Mouse (Mus musculus) urinary bladder, postnatal 10 days (tissue): ENCODE data around the gene Amigo2.

Source experiments
- DNase-seq: peaks from one replicate; pipeline ENCODE4 v3.0.0; 2022; ENCODE audit warnings: low spot score

The Amigo2 gene

DNA sequence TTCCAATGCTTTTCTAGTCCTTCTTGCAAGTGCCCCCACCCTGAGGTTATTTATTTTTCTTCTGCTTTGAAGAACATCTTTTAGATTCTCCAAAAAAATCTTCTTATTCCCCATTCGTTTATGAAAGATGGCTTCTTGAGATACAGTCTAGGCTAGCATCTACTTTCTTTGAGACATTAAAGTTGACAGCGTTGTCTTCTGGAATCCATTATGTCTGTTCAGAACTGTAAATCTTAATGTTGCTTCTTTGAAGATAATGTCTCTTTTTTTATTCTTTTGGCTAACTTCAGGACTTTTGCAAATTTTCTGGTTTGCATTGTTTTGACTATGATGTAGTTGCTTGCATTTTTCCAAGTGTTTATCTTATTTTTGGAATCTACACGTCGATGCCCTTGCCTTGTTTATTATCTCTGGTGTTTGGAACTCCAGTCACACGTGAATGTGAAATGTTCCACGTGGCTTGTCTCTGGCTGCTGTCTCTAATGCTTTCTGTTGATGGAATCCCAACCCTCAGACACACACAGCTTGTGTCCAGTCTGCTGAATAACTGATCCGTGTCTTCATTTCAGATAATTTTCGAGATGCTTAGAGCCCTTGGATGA is 20.1 kb upstream of the Amigo2 start:
- DNase-seq: no peak

DNA sequence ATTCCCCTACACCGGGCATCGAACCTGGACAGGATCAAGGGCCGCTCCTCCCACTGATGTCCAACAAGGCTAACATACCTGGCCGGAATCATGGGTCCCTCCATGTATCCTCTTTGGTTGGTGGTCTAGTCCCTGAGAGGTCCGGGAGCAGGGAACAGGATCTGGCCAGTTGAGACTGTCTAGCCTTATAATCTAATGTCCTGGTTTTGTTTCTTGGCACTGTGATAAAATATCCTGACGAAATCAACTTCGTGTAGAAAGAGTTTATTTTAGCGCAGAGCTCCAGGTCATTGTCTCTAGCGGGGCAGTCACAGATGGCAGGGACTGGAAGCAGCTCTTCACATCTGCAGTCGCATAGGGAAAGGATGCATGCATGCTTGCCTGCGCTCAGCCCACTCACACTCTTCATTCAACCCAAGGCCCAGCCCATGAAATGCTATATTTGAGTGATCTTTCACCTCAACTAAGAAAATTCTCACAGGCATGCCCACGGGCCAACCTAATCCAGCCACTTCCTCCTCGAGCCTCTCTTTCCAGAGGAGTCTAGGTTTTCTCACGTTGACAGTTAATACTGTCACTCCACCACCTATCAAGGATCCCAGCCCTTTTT is 19.3 kb upstream of the Amigo2 start:
- no peak for DNase-seq

DNA sequence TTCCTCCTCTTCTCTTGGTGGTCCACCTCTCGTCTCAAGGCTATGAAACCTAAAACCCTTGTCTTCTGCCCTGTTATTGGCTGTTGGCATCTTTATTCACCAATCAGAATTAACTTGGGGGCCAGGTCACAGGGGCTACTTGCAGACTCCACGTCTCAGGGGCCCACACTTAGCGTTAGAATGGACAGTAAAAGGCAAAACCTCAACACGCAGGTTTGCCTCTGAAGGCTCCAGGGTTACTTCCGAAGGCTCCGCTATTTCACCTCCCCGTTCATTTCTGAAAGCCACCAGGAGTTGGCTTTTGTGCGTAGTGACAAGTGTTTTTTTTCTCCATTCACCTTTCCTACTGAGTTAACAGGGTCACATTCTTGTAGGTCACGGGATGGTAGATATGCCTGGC is 15.2 kb upstream of the Amigo2 start:
- no peak for DNase-seq

DNA sequence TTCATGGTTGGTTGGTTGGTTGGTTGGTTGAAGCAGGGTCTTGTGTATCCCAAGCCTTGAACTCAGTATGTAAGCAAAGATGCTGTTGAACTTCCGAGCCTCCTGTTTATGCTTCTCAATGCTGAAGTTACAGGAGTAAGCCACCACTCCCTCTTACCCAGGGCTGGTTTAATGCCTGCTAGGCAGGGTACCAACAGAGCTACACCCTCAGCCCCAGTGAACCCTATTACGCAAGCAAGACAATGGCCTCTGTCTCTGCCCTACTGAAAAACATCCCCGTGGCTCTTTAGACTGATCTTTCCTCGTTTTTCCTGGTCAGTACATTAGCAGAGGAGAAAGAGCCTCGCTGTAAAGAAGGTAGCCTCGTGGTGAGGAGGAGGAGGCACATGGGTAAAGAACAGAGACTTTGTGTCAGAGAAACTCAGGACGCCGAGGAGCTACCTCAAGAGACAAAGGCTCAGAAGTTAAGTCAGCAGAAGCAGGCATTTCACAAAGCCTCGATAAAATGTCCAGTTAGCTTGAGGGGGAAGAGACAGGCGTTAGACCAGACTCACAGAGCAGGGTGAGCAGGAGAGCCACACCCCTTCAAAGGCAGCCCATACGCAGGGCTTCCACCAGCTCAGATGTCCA is 13.0 kb upstream of the Amigo2 start:
- no peak for DNase-seq

DNA sequence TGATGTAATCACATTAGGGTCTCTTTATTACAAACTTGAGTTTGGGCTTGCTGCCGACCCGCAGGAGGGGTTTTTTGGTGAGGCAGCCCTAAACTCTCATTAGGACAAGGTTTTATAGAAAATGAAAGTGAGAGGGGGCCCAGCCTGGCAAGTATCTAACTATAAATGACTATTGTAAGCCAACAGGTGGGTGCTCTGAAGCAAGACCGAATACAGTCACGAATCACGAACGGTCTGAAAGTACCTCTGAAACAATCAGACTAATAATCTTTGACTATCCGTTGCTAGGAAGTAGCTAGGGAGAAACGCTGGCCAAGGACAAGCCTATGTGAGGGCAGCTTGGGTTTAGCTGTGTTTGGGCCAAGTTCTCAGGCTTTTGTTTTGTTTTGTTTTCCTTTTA is 12.2 kb upstream of the Amigo2 start:
- no peak for DNase-seq

DNA sequence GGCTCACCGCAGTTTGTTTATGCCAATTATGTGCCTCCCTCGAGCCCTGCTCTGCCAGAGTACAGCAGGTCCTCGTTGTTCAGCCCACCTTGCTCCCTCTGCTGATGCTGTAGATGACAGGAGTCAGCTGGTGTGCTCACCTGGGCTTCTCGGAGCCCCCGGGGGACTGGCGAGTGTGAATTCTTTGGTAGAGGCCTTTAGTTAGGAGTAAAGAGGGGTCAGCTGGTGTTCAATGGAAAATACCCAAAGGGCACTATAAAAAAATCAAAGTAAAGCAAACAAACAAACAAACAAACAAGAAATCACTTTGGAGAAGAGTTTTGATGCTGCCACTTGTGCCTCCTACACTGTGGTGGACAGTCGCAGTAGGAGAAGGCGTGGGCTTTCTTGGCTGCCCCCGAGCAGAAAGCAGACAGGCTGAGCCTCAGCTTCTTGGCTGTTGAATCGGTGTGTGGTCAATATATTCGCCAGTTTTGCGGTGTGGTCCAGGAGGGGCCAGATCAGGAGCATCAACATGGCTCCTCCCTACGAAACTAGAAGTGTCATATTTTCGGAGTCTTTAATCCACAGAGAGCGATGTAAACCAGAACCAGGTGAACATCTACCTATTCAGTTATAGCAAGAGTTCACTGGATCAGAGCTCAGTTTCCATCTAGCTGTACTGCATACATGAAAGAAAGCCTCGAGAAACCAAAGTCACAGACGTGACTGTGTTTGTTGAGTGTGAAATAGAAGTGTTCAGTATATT is 11.6 kb upstream of the Amigo2 start:
- DNase-seq: no peak

DNA sequence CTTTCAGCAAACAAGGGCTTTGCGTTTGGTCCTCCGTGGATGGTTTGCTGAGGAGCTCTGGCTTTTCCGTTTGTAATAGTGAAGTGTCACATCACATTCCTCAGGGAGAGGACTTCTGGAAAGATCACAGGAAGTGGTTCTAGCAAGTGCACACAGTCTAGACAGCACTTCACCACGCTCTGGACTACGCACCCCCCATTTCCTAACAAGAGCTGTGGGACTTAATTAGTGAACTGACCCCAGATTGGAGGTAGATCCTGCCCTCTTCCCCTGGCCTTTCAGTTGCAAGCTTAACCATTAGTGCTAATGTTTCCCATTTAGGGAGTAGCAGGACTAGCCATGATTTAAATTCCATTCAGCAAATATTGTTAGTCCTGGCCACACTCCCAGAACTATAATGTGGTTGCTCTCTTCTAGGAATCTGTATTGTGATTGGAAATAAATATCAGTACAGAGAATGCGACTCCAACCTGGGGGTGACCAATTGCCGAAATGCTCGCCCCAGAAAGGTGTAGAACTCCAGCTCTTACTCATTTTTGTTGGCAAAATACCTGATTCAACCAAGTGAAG is 10.2 kb upstream of the Amigo2 start:
- DNase-seq: no peak

DNA sequence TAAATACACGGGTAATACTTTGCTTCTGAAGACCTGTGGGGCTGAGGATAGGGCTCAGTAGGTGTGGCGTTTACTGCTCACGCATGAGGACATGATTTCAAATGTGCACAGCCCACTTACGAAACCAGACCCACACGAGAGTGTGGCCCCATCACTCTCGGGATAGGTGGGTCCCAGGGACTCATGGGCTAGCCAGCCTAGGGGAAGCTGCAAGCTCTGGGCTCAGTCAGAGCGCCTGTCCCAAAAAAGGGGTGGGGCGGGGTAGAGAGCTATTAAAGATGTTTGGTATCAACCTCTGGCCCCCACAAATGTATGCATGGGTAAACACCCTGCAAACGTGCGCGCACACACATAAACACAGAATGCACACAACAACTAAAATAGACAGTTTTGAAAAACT is 9.3 kb upstream of the Amigo2 start:
- DNase-seq: no peak

DNA sequence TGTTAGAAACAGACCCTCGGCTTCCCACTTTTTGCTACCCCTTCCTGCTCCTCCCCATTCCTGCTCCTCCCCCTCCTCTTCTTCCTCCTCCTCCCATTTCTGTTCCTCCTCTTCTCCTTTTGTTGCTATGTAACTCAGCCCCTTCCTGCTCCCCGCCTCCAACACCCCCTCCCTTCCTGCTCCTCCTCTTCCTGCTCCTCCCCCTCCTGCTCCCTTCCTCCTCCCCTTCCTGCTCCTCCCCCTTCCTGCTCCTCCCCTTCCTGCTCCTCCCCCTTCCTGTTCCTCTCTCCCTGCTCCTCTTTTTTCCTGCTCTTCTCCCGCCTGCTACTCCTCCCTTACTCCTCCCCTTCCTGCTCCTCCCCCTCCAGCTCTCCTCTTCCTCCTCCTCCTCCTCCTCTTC is 8.7 kb upstream of the Amigo2 start:
- no peak for DNase-seq

GRCm38 (mm10) chr15:97254375-97254774 is 7.3 kb upstream of the Amigo2 start:
- DNase-seq: no peak

DNA sequence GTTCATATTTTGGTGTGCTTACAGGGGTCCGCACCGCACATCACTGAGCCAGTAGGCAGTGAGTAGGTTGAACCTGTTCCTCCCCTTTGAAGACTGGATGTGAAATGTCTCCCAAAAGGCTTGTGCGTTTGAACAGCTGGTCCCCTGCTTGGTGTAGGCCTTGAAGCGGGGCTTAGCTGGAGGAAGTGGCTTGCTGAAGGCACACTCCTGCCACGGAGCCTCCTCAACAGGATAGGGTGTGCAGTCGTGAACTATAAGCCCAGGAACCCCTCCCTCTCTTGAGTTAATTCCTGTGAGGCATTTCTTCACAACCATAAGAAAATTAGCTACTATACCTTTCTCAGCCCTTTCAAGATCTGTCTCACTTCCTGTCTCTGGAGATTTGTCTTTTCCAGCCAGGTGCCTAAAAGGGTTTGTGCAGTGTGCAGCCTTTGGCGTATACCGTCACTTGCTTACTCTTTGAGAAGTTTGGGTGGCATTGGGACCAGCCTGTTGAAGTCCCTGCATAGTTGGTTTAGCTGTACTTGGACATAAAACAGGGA is 5.5 kb upstream of the Amigo2 start:
- DNase-seq: no peak

- DNase-seq: no peak
Observed at GRCm38 (mm10) chr15:97249322-97249721, 2.2 kb upstream of the Amigo2 start.

- DNase-seq: no peak
Observed at GRCm38 (mm10) chr15:97248296-97248695, 1.2 kb upstream of the Amigo2 start.

DNA sequence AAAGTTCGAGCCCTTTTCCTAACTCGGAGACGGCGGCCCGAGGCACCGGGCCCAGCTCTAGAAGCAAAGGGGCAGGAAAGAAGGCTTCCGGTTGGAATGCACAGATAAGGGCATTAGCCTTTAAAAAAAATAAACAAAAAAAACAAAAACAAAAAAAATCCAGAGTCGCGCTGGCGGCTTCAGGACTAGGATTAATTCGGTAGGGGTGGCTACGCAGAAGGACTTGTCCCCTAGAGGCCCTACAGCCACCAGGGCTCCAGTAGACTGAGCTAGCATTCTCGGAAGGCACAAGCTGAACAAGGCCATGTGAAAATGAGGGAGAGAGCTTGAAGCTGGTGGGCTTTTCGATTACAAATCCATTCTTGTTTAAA is 689 bp upstream of the Amigo2 start:
- no peak for DNase-seq

DNA sequence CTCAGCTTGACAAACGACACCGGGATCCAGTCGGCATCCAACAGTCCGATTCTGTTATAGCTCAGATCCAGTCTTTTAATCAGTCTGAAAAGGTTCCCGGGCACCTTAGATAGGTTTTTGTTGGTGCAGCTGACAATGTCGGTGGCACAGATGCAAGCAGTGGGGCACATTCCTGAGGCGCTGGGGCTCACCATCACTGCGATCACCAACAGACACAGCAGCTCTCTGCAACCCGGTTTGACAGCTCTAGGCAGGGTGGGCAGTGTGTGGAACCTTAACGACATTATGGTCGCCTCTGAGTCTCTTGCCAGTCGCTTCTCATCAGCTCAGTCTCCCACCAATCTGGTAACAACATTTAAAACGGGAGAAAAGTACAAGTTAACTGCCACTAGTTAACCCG is 831 bp downstream of the Amigo2 start:
- DNase-seq: no peak

DNA sequence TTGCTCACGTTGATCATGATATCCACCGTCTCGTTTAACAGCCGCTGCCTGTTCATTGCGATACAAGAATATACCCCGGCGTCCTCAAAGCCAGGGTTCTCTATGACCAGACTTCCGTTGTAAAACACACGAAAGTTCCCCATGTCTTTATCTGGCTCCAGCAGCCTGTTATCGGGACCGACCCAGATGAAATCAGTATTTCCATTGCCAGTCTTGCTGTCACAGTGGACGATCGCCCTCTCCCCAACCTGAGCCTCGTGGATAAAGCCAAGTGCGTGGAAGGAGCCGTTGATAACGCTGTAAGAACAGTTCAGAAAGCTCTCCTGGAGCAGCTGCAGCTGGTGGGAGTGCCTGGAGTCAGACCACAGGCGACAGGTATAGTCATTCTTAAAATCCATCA is 1.7 kb downstream of the Amigo2 start:
- DNase-seq: no peak

- DNase-seq: no peak
Observed at GRCm38 (mm10) chr15:97236943-97237342, 10.1 kb downstream of the Amigo2 start.

DNA sequence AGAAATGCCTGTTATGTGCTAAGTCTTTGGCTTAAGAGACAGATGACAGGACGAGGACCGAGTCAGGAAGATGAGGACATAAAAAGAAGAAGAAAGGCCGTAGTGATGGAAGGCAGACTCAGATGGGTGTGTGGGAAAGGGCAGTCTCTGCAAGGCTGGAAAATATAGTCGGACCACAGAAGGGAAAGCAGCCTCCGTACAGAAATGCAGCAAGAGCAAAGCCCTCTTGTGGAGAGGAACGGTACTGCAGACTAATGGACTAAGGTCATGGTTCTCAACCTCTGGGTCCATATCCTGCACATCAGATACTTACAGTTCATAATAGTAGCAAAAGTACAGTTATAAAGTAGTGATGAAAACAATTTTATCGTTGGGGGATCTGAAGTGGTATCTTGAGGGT is 11.9 kb downstream of the Amigo2 start:
- DNase-seq: no peak

DNA sequence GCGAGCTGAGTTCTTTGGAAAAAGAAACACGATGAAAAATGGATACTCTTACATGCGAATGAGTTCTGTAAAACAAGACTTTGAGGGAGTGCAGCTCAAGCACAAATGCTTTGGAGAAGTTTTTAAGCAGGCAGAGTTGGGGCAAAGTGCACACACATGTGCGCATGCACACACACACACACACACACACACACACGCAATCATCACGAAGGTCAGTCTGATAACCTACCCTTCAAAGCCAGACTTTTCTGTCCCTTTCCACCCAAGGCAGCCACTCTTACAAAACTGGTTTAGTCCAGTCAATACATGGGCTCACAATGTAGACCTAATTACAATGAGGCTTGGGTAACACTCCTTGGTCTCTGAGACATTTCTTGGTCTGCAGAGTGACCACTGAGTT is 13.0 kb downstream of the Amigo2 start:
- no peak for DNase-seq

DNA sequence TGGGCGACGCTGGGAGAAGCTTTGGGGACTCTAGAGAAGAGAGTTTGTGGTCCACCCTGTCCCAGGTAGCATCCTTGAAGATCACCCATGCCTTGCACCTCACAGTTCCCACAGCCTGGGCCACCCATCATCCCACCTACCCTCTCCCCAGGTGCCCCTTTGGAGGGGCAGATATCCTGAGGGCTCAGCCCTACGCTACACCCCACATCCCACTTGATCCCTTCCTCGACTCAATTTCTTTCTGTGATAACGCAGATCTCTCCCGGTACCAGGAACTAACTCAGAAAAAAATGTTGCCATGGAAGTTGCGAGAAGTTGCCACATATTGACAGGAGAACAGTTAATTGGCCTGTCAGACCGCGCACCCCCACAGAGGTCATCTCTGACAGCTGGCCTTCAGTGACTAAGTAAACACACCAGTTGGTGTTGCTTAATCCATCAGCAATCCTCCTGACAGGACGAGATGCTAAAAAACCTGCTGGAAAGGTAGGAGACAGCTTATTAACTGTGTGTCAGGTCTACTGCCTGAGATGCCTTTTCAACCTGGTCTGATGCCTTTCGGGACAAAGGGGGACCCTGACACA is 17.5 kb downstream of the Amigo2 start:
- no peak for DNase-seq

- no peak for DNase-seq
Observed at GRCm38 (mm10) chr15:97224003-97224402, 23.1 kb downstream of the Amigo2 start.

- no peak for DNase-seq
Observed at GRCm38 (mm10) chr15:97223431-97223830, 23.7 kb downstream of the Amigo2 start.
